Mouse (Mus musculus) spleen, adult 12 weeks (tissue): ENCODE results near the gene Glod4.

Experiments
- DNase-seq: peaks from one replicate; pipeline ENCODE4 v3.0.0; 2022; ENCODE audit warnings: low spot score

Glod4 gene

DNA sequence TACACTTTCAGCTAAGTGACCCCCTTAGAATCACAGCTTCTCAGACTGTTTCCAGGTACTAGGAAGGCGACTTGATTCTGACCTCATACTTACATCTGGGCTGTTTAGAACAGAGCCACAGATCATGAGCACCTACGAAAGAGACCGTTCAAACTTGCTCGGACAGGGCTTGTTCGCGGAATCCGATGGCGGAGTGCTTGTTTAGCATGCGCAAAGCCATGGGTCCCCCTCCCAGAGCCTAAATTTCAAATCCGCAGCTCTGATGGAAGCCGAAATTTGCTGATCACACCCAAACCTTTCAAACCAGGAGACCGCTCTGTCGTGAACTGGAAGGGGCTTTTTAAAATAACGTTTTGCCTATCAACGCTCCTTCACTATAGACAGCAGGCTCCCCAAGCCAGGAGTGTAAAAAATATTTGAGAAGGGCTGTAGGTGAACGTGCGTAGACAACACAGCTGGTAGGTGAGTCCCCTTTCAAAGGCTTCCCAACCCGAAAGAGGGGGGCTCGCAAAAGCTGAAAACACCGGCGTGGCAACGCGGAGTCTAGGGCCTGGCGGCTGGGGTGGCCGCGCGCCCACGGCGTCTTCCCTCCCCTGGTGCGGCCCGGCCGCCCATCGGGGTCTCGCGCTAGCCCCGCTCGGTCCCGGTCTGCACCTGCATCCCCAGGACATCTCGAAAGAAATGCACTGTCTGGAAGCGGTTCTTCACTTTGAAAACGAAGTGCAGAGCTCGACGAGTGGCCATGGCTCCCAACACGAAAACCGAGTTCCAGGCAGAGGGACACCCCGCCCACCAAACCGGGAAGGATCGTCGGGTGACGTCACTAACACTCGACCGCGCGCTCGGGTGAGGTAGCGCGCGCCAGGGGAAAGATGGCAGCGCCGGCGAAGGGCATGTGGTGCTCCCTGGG, at the start of gene Glod4, which contains the start of gene Mrm3:
Glod4 (minus strand) TSS at position 825 of the 910 bp plus-strand sequence.
Mrm3 (plus strand) TSS at position 815 of the 910 bp plus-strand sequence.
- peak; percentile 80 for DNase-seq

DNA sequence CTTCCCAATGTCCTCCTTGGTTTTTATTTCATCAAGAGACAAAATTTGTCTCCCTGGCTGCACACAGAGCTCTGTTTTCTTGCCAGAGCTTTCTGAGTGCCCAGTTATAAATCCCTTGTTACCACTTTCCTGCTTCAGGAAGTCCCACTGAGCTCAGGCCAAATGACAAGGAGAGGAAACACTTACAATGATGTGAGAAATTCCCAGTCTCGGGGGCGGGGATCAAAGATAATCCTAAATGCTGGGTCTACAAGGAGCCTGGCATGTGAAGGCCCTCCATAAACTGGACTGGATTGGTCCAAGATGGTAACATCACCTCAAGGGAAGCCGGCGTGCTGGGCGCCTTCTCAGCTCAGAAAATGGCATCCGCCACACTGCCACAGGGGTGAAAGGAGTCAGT, 49.3 kb upstream of the Glod4 start:
- no peak for DNase-seq

DNA sequence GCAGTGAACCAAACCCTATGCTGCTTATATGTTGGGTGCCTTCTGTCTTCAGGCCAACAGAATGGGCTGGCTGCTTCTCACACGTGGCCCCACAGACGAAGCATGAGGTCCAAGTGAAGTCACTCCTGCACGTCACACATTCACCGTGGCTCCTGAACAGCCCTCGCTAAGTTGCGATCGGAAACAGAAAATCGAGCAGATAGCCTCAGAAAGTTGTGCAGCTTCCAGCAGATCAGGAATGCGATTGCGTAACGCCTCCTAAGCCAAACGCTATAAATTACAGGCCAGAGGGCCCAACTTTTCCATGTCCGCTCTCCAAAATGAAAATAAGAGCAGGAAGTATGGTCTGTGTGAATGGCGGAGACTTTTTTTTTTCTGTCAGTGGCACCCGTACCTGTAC, 48.9 kb upstream of the Glod4 start:
- no peak for DNase-seq

DNA sequence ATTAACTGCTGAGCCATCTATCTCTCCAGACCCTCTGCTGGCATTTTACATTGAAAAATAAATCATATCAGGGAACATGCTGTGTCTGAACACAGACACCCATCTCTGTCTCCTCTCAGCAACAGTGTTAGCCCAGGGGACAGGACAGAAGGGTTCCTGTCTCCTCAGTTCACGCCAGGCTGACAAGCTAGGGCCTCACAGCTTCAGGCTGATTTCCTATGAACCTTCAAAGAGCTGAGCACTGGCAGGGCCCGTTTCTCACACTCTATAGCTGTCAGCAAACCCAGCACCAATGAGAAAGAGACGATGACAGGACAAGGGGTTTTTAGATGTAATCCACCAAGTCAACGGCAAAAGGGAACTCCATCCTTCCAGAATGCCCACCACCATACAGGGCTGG, 48.4 kb upstream of the Glod4 start:
- DNase-seq = no peak

DNA sequence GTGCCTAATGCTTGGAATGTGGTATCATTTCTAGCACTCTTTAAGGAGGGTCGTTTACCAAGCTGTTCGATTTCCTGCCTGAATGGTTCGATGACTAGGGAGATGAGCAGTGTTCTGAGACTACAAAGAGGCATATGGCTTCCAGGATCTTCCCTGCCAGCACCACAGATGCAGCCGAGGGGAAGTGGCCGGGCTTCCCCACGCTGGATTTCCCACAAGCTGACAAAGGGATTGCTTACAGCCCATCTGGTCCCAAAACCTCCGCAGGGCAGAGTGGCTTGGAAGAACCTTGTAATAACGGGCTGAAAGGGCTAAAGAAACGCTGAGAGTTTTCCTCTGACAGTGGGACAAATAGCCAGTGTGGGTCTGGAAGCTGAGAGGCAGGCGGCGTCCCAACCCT, 46.8 kb upstream of the Glod4 start:
- DNase-seq = no peak

DNA sequence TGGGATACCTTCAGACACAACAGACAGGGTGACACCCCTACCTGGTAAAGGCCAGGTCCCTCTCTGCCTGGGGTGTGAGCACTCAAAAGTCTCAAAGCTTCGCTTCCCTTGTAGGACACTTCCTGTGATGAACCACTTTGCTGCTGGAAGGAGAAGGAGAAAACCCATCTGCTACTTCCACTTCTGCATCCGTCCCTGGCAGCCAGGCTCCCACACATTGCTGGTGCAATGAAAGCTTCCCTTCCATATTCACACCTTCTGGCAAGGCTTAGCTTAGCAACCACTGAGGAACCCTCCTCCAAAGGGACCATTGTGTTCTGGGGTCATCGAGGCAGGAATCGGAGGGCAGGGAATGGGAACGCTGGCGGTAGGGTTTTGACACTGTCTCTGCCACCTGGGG, 45.1 kb upstream of the Glod4 start:
- no peak for DNase-seq

DNA sequence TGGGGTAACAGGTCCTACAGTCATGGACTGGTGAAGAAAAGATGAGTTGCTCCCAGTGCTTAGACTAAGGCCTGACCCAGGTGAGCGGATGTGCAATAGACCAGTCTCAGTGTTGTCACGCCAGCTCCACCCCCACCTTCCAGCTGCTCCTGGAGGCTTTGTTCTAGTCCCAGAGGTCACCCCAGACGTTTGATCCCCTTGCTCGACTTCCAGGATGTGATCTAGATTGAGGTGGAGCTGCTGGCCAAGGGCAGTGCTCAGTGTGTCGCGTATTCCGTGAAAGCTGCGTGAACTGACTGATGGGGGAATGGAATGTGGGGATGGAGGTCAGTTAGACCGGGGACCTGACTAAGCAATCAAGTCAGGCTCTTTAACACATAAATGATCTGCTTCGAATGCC, 43.8 kb upstream of the Glod4 start:
- DNase-seq = no peak

DNA sequence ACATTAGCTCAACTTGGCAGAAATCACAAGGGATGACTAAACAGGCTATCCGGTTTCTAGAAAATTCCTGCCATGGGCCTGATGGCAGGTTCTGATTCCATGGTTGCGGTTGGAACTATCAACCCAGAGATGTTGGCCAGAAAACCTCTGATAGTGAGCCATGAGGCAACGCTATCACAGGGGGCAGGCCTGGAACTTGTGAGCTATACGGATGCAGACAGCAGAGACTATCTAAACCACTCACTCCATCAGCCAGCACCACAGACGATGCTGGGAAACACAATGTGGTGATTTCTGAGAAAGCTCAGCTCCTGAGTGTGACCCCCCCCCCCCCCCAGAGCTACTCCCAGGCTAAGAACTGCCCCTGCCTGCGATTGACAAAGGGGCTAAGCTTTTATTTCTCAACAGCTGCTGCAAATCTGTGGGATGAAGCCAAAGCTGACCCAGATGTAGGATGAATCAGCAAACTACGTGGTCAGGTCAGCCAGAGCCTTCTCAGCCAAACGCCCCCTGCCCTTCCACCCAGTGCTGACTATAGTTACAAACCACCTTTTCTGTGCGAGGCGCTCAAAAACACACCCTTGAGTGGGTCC, 43.1 kb upstream of the Glod4 start:
- no peak for DNase-seq

DNA sequence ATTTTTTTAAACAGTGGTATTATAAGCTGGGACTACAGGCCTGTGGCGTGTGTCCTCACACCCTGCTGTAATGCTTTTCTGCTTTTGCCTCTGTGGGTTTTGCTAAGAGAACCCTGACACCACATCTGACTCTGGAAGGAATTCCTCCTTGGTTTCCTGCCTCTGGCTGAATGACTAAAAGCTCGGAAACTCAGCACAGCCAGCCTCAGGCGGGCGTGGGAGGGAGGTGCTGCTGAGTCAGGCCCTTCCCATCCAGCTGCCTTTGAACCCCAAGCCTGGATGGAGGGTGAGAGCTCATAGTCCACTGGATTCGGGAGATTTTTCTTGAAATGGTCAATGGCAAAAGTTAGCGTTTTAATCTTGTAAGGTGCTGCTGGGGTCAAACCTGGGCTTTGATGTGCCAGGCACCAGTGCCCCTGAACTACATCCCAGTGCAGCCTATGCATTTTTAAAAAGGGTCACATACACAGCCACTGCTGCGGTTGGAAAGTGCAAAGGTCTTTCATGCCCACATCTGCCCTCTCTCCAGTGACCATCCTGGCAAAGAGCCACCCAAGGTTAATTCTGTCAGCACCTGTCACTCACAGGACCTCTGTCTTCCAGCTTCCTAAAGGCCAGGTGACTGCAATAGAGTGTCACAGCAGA, 42.0 kb upstream of the Glod4 start:
- no peak for DNase-seq

DNA sequence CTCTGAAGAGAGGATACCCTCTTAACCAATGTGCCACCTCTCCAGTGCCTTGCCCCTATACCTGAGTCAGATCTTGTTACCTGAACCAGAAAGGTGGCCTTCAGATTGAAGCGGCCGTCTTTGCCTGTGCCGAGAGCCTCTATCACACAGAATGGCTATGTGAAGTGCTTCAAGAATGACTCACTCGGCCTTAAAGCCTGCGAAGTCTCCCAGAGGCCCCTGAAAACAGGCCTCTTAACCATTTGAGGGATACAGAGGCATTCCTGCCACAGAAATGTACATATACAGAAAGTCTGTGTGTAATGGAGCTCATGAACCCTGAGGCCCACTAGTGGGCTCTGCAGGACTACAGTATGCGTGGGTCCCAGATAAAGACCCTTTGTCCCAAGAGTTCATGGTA, 40.3 kb upstream of the Glod4 start:
- DNase-seq = no peak

DNA sequence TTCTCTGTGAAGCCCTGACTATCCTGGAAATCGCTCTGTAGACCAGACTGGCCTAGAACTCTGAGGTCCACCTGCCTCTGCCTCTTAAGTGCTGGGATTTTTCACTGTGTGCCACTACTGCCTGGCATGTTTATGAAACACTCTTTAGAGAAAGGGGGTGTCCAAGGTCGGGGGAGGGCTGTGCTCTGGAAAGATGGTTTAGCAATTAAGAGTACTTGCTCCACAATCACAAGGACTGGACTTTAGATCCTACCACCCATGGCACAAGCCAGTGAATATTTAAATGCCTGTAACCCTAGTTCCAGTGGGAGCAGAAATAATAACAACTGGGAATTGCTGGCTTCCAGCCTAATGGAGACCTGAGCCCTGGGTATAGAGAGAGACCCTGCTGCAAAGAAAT, 36.4 kb upstream of the Glod4 start:
- no peak for DNase-seq

DNA sequence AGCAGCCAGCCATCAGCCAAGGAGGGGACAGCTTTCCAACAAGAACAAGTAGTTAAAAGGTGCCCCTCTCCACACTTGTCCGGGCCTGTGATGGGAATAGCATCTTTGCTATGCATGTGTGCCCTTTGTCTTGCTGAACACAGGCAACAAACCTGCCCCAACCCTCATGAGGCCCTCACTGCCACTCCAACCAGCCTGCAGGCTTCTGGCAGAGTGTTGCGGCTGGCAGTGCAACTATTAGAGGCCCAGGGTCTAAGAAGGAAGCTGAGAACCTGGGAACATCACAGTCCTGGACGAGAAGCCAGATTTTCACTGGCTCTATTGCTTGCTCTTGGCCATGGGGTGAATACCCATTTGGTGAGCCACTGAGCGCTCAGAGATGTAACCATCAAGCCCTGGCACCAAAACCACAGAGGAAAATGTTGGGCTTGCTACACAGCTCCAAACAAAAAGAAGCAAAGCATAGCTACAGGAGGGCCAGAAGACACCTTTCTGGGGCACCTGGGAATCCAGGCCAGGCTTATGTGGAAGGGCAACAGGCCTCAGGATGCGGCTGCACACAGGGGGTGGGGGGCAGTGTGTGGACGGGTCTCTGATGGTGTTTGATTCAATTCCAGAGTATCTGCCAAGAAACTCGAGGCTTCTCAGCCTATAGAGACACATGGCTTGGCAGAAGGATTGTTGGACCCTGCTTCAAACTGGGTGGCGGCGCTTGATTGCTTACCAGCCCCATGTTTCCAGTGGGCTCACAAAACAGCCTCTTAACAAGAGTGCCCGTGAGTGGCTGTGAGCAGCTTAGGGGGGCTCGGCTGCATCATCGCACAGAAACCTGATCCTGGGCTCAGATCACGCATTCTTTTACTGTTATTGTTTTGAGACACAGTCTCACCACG, 35.7 kb upstream of the Glod4 start:
- DNase-seq = no peak

DNA sequence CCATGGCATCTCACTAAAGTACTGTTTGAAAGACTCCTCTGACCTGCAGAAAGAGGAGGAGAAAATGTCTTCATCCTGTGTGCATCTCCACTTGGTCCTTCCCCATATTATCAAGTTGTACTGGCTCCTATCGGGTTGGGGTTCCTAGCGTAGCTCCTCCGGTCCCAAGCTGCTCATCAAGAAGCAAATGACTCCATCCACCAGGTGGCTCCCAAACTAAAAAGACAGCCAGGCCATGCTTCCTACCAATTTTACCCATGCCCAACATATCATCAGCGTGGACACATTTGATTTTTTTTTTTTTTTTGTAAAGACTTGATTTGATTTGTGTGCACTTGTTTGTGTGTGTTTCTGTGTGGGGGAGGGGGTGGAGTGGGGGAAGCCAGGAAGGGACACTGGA, 28.9 kb upstream of the Glod4 start:
- no peak for DNase-seq

DNA sequence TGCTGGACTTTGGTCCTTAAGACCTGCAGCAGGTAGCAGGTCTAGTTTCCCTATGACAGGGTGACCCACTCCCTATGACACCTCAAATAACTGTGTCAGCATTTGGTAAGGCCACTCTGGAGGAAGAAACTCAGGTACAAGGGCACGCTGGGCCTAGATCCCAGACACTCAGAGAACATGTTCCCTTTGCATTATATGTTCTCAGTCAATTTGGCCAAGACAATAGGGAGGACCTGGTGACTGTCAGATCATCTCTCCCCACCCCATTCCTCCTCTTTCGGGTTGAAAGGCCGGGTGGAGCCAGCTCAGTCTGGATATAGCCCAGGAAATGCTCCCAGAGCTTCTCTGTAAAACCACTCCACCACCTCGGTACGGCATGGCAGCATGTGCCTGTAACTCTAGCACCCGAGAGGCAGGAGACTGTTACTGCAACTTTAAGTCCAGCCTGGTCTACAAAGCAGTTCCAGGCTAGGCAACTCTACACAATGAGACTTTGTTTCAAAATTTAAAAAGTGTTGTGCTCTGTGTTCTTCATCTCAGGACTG, 25.1 kb upstream of the Glod4 start:
- DNase-seq = no peak

DNA sequence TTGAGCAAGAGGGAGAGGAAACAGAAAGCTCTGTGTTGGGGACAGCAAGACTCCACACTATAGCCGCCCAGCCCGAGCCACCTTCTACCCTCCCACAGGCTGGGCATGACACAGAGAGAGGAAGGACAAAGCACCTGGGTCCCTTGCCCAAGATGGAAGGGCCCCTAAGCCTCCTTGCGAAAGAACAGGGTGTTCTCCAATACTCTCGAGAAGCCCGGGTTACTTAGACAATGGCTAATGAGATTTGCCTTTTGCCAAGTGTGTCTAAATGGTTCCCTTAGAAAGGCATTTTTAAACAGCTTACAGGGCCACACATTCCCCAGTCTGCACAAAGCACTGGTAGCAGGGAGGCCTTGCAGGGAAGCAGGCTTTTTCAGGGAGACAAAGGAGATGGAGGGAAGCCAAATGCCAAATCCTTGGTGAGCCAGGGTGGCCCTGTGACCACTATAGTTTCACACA, 24.5 kb upstream of the Glod4 start:
- no peak for DNase-seq

DNA sequence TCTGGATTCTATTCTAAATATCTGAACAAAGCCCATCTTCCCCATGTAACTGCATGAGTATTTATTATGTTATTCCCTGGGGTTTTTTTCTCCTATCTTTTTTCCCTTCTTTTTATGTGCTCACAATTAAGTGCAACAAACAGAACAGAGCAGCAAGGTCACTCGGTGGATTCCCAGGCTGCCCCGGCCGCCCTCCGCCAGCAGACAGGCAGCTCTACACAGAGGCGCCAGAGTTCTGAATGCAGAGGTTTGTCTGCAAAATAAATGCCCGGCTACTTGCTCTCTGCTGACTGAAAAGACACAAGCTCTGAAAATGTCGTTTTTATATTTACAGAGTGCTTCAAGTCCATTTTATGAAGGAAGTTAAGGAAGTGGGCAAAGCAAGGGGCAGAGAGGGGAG, 24.0 kb upstream of the Glod4 start:
- no peak for DNase-seq

DNA sequence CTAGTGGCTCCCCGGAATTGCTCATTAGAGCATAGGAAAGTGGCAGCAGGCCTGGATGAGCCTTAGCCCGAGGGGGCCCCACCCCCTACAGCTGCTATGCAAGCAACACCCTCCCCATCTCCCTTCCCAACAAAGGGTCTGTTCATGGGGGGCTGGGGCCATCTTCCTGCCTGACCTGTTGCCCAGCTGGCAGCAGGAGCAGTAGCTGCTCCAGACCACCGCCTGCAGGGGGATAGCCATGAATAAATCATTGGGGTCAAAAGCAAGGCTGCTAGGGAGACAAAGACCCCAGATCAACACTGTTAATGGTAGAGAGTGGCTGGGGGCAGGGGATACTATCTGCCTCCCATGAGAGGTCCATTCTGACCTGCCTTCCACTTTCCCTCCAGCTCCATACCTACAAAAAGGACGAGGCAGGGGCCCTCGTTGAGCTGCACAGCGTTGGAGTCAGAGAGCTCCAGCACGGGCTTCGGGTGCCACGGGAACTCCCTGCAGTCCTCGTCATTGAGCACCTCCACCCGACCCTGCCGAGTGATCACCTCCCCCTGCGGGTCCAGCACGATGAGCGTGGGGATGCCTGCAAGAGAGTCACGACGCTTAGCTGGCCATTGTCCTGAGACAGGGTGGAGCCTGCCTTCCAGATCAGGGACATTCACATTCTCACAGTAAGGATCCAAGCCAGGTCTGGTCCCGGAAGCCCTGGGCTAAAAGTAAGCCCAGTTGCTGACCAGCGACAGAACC, 19.3 kb upstream of the Glod4 start:
- DNase-seq = no peak

DNA sequence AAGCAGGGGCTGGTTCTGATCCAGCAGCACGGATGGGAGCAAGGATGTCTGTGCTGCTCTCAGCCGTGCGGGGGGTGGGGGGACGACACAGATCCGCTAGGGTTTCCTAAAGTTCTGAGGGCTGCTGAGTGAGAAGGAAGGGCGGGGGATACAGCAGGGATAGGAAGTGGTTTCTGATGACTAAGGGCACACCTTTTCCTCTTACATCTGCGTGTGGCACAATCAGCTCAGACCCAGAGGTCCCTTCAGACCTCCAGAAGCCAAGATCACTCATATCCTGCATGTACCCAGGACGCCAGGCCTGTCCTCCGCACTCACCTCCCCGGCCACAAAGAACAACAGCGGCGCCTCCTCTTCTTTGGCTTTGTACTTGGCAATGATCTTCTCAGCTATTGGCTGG, 17.7 kb upstream of the Glod4 start:
- DNase-seq = no peak

DNA sequence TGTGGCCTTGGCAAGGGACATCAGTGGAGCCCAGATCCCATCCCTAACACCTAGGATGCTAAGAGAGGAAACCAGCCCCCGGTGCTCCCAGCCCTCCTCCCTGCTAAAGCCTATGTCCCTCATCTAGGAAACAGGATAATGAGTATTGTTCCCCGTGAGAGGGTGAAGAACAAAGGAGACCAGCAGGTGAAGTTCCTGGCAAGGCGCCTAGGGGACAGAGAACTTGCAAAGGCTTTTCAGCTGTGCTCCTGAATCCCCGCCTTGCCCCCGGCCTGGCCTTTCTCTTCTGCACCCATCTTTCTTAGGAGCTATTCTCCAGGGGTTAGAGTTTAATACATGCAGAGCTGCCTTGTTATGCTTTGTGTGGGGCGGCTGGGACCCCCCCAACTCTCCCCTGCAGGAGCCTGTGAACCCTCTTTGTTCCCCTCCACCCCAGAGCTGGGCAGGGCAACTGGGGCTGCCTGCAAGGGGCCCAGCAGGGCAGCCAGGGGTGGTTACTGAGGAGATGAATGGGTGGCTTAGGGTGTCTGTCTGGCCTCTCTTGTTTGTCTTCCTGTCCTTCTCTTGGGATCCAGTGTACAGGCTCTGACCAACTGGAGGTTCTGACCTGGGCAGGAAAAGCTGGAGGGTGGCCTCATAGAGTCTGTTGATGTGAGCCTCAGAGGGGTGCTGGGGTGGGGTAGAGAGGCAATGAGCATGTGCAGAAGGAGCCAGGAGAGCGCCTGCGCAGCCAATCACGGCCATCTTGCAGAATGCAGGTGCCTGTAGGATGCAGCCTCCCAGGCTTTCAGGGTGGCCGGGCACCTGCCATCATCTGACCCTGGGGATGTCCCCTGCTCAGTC, 16.9 kb upstream of the Glod4 start:
- DNase-seq = no peak

DNA sequence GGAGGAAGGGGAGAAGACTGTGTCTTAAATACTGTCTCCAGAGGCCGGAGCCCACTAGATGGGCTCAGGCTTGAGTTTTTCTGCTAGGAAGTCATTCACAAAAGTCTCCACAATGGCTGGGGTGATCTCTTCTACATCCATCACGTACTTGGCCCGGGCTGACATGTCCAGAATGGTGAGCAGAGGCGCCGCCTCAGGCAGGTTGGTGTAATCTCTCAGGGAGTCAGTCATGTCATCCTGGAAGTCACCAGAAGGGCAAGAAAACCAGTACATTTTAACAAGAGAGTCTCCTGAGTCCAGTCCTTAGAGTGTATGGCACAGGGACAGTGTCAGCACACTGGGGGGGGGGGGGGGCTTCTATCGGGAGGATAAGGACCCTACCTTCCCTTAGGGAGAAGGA, 15.0 kb upstream of the Glod4 start:
- DNase-seq = no peak
